Mouse (Mus musculus) ES-E14 (cell line): ENCODE data around the gene Gdf9.

Experiments used
- CHD2 ChIP-seq: IDR thresholded peaks from 2 replicates; pipeline ENCODE4 v1.6.1; 2014; ENCODE audit warnings: mild to moderate bottlenecking, low read depth, low read length, inconsistent platforms
- MAFK ChIP-seq: IDR thresholded peaks from 2 replicates; pipeline ENCODE4 v1.6.1; 2014; ENCODE audit warnings: mild to moderate bottlenecking, low read depth, low read length, inconsistent platforms; ENCODE audit not compliant: insufficient read depth
- ZNF384 ChIP-seq: IDR thresholded peaks from 2 replicates; pipeline ENCODE4 v1.6.1; 2012; ENCODE audit warnings: low read depth, low read length, inconsistent platforms

- TF ChIP-seq CHD2 (no peak), MAFK (no peak), ZNF384 (no peak)
These were observed 17.2 kb downstream of the Gdf9 start for GRCm38 (mm10) chr11:53447996-53448395.
